Mouse (Mus musculus) forebrain, embryonic 14.5 days (tissue): Measurements from ENCODE around the gene Als2cl. TPM values are rescaled to one million over a fixed set of nuclear protein-coding genes. Genes with fewer than 3 reads are reported as not detected.
A peak's percentile ranks its signal among the peaks of the same experiment; 100 is the strongest.

Experiments
- ATAC-seq: fragments of 200-750 bp; cut with Nextera tagmentation; 2 replicates; pipeline ENCODE4 v1.8.0; 2017; ENCODE audit warnings: mild to moderate bottlenecking, moderate library complexity
- DNase-seq: peaks from one replicate; pipeline ENCODE4 v3.0.0-alpha.2; 2015; ENCODE audit warnings: low spot score
- H3K27ac ChIP-seq: fragments of 300-500 bp; sonication (generic); 2 replicates; pipeline ENCODE4 v1.5.1; 2014; ENCODE audit warnings: low read depth, mild to moderate bottlenecking, control low read depth, low read length, moderate library complexity
- H3K27me3 ChIP-seq: fragments of 300-500 bp; sonication (generic); replicated peaks from 2 replicates; pipeline ENCODE4 v1.6.1; 2014; ENCODE audit warnings: low read length, control low read depth, mixed read lengths; ENCODE audit not compliant: control insufficient read depth, insufficient read depth
- H3K36me3 ChIP-seq: fragments of 300-500 bp; sonication (generic); 2 replicates; pipeline ENCODE4 v1.6.1; 2014; ENCODE audit warnings: low read length, control low read depth; ENCODE audit not compliant: control insufficient read depth, insufficient read depth
- H3K4me1 ChIP-seq: fragments of 300-500 bp; sonication (generic); 2 replicates; pipeline ENCODE4 v1.6.1; 2014; ENCODE audit warnings: antibody characterized with exemption, low read length, control low read depth; ENCODE audit not compliant: control insufficient read depth, insufficient read depth
- H3K4me2 ChIP-seq: fragments of 300-500 bp; sonication (generic); 2 replicates; pipeline ENCODE4 v1.6.1; 2014; ENCODE audit warnings: mild to moderate bottlenecking, control low read depth, low read length
- H3K4me3 ChIP-seq: fragments of 300-500 bp; sonication (generic); 2 replicates; pipeline ENCODE4 v1.5.1; 2014; ENCODE audit warnings: low read depth, low read length, control low read depth
- H3K9ac ChIP-seq: fragments of 300-500 bp; sonication (generic); 2 replicates; pipeline ENCODE4 v1.6.1; 2014; ENCODE audit warnings: mild to moderate bottlenecking, low read length, control low read depth, moderate library complexity
- H3K9me3 ChIP-seq: fragments of 300-500 bp; sonication (generic); replicated peaks from 2 replicates; pipeline ENCODE4 v1.6.1; 2016; ENCODE audit warnings: low read length, control low read depth, mixed read lengths; ENCODE audit not compliant: control insufficient read depth
- WGBS: fragments of 180-500 bp; shearing (Covaris S2); extraction: QIAGEN DNeasy Blood & Tissue Kit; methylation state at CpG from one replicate; pipeline ENCODE4 v1.1.7; 2014; 5-methylcytosine and 5-hydroxymethylcytosine counted together
- polyA plus RNA-seq: library from polyadenylated mRNA; unstranded; fragments of >200 nt; fragmentation: Nextera tagmentation; extraction: Ambion mirVana; gene quantifications from 2 replicates; pipeline ENCODE4 v1.2.1, GENCODE M21; 2014

Als2cl gene
- polyA plus RNA-seq, 1 experiment from 2014 or later = 0.62 TPM

- Histone ChIP-seq H3K9me3 (no peaks in the 10 kb centered on the region), H3K4me3 (no peak within 1 kb of the TSS), H3K4me2 (no peak within 1 kb of the TSS), H3K27me3 (no peaks in the 10 kb centered on the region), H3K4me1 (no peaks in the 10 kb centered on the region), H3K9ac (no peak within 1 kb of the TSS), H3K36me3 (no peaks in the 10 kb centered on the region), H3K27ac (no peak within 1 kb of the TSS)
- no peak for ATAC-seq
- no peak for DNase-seq
- WGBS = 91% methylated on average over 7 of the region's 7 CpGs
These were observed 37.1 kb downstream of the Als2cl start, which contains the start of gene Fam240a for GRCm38 (mm10) chr9:110916786-110917185. Gene Fam240a, minus strand, starts transcription at chr9:110916861.

DNA sequence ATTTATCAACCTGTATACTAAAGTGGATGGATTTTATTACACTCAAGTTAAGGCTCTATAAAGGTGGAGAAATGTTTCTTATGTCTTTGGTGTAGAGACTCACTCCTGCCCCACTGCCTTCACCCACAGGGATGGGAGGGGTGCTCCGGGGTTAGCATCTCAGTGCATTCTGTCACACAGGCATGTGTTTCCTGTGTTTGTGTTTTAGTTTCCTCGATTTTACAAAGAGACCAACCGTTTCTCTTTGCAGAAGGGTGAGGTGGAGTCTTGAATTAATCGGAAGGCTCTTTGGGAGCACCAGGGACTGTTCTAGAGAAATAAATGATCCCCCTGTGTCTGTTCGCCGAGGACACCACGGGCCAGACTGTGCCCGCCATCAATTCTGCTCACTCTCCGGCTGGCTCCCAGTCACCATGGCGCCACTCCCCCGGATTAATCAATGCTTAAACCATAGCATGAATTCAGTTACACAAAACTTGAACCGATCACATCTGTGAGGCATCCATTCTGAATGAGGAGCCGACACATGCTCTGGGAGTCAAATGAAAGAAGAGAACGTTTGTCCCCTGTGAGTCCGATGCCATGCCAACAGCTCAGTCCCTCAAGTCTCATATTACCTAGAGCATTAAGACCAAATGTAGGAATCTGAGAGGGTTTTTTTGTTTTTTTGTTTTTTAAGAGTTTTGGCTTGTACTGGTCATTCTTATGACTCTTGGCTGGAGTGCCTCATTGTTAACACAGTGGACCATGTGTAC lies 41.2 kb downstream of the Als2cl start:
- Histone ChIP-seq H3K9ac (no peak overlapping the region), H3K4me2 (no peak overlapping the region), H3K36me3 (no peaks in the 10 kb centered on the region), H3K27me3 (no peaks in the 10 kb centered on the region), H3K9me3 (no peaks in the 10 kb centered on the region), H3K27ac (no peak overlapping the region), H3K4me1 (no peaks in the 10 kb centered on the region), H3K4me3 (no peak overlapping the region)
- ATAC-seq (no peak), DNase-seq (no peak)
- 71% methylated on average over 15 of the region's 15 CpGs for WGBS

- no peak overlapping the region for H3K4me3 ChIP-seq
- ATAC-seq (no peak), DNase-seq (peak; percentile 76)
- H3K4me1 ChIP-seq = no peaks in the 10 kb centered on the region
- H3K4me2 ChIP-seq = no peak overlapping the region
- no peaks in the 10 kb centered on the region for H3K27me3 ChIP-seq
- WGBS = 20% methylated on average over 7 of the region's 7 CpGs
- H3K36me3 ChIP-seq = no peaks in the 10 kb centered on the region
- H3K9me3 ChIP-seq = no peaks in the 10 kb centered on the region
- H3K9ac ChIP-seq = no peak overlapping the region
- no peak overlapping the region for H3K27ac ChIP-seq
These were observed 43.1 kb downstream of the Als2cl start for GRCm38 (mm10) chr9:110922759-110923158.

- H3K9me3 ChIP-seq = no peaks in the 10 kb centered on the region
- H3K27me3 ChIP-seq = no peaks in the 10 kb centered on the region
- WGBS = 71% methylated on average over 6 of the region's 6 CpGs
- H3K36me3 ChIP-seq = no peaks in the 10 kb centered on the region
- H3K4me1 ChIP-seq = no peaks in the 10 kb centered on the region
- H3K27ac ChIP-seq = no peak overlapping the region
- no peak for ATAC-seq
- no peak for DNase-seq
- H3K9ac ChIP-seq = no peak overlapping the region
- H3K4me3 ChIP-seq = no peak overlapping the region
- no peak overlapping the region for H3K4me2 ChIP-seq
These were observed 51.9 kb downstream of the Als2cl start for GRCm38 (mm10) chr9:110931573-110931972.

- 77% methylated on average over 12 of the region's 12 CpGs for WGBS
- ATAC-seq (no peak), DNase-seq (peak; percentile 51)
- H3K9ac ChIP-seq = no peak overlapping the region
- no peaks in the 10 kb centered on the region for H3K9me3 ChIP-seq
- H3K27me3 ChIP-seq = no peaks in the 10 kb centered on the region
- H3K4me3 ChIP-seq = no peak overlapping the region
- H3K4me2 ChIP-seq = no peak overlapping the region
- H3K36me3 ChIP-seq = no peaks in the 10 kb centered on the region
- peak overlapping the region; percentile 44 for H3K27ac ChIP-seq
- H3K4me1 ChIP-seq = no peaks in the 10 kb centered on the region
These were observed 54.3 kb downstream of the Als2cl start for GRCm38 (mm10) chr9:110933850-110934437.

GRCm38 (mm10) chr9:110935941-110936340 lies 56.3 kb downstream of the Als2cl start:
- no peak overlapping the region for H3K4me2 ChIP-seq
- no peaks in the 10 kb centered on the region for H3K36me3 ChIP-seq
- no peaks in the 10 kb centered on the region for H3K27me3 ChIP-seq
- ATAC-seq (no peak), DNase-seq (no peak)
- WGBS = 84% methylated on average over 7 of the region's 7 CpGs
- no peak overlapping the region for H3K9ac ChIP-seq
- H3K4me1 ChIP-seq = no peaks in the 10 kb centered on the region
- H3K9me3 ChIP-seq = no peaks in the 10 kb centered on the region
- no peak overlapping the region for H3K4me3 ChIP-seq
- no peak overlapping the region for H3K27ac ChIP-seq

GRCm38 (mm10) chr9:110937506-110938490 lies 58.1 kb downstream of the Als2cl start:
- Histone ChIP-seq H3K9me3 (no peaks in the 10 kb centered on the region), H3K4me1 (no peaks in the 10 kb centered on the region), H3K27ac (no peak overlapping the region), H3K36me3 (no peaks in the 10 kb centered on the region), H3K4me3 (no peak overlapping the region), H3K4me2 (no peak overlapping the region), H3K27me3 (no peaks in the 10 kb centered on the region), H3K9ac (no peak overlapping the region)
- ATAC-seq (no peak), DNase-seq (no peak)
- 84% methylated on average over 12 of the region's 12 CpGs for WGBS

DNA sequence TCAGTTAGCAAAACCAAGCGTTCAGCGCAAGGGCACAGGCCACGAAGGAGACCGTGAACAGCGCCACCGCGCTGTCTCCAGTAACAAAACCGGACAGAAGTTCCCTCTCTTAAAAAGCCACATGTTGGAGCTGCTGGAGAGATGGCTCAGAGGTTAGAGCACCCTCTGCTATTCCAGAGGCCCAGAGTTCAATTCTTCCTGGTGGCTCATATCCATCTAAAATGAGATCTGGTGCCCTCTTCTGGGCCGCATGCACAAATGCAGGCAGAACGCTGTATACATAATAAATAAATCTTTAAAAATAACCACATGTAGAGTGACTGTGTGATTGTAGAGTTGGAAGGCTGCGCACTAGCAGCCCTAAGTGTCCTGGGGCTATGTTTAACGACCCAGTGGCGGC lies 64.6 kb downstream of the Als2cl start:
- DNase-seq (no peak), ATAC-seq (no peak)
- no peaks in the 10 kb centered on the region for H3K36me3 ChIP-seq
- H3K4me2 ChIP-seq = no peak overlapping the region
- 0 out of 2 replicates have a peak, but pooled peaks cover 6% of the 10 kb centered on the region for H3K4me1 ChIP-seq
- no peak overlapping the region for H3K9ac ChIP-seq
- no peak overlapping the region for H3K27ac ChIP-seq
- H3K4me3 ChIP-seq = no peak overlapping the region
- H3K9me3 ChIP-seq = no peaks in the 10 kb centered on the region
- peaks cover 16% of the 10 kb centered on the region; the same call in 1 of the 2 replicates for H3K27me3 ChIP-seq
- 34% methylated on average over 13 of the region's 13 CpGs for WGBS
